Mouse (Mus musculus) liver, embryonic 14.5 days (tissue): ENCODE data around the gene B130006D01Rik.

Experiments used
- CTCF ChIP-seq: IDR thresholded peaks from 2 replicates; pipeline ENCODE4 v1.5.1; 2016; ENCODE audit warnings: antibody characterized with exemption, low read depth, control low read depth
- EP300 ChIP-seq: IDR thresholded peaks from 2 replicates; pipeline ENCODE4 v1.6.1; 2016; ENCODE audit warnings: antibody characterized with exemption, low read depth

GRCm38 (mm10) chr11:95748331-95748730 is 24.9 kb downstream of the B130006D01Rik start:
- TF ChIP-seq EP300 (no peak), CTCF (no peak)
